Mouse (Mus musculus): Measurements from ENCODE around the gene Hivep3.

The Hivep3 gene

GRCm38 (mm10) chr4:119815793-119816161, 82.2 kb downstream of the Hivep3 start:
- DNase-seq (ENCODE audit: low spot score in 2 of 2): no peak

GRCm38 (mm10) chr4:119816620-119817356, 83.2 kb downstream of the Hivep3 start:
- DNase-seq (ENCODE audit: low spot score in 2 of 2): peak; percentile 60 to 74

- DNase-seq (ENCODE audit: low spot score in 2 of 2): no peak
These were observed 92.4 kb downstream of the Hivep3 start for GRCm38 (mm10) chr4:119825956-119826355.

GRCm38 (mm10) chr4:119828386-119828785, 94.8 kb downstream of the Hivep3 start:
- DNase-seq (ENCODE audit: low spot score in 2 of 2): peak; percentile 13 to 42

- DNase-seq (ENCODE audit: low spot score in 2 of 2): peak; percentile 8 to 20
These were observed 95.4 kb downstream of the Hivep3 start for GRCm38 (mm10) chr4:119828996-119829395.

GRCm38 (mm10) chr4:119833333-119833732, 99.7 kb downstream of the Hivep3 start:
- peak in 1 of 2 experiments; percentile 56 for DNase-seq (ENCODE audit: low spot score in 2 of 2)

- peak in 1 of 2 experiments; percentile 36 for DNase-seq (ENCODE audit: low spot score in 2 of 2)
These were observed 100.3 kb downstream of the Hivep3 start for GRCm38 (mm10) chr4:119833884-119834283.

- peak in 1 of 2 experiments; percentile 49 for DNase-seq (ENCODE audit: low spot score in 2 of 2)
These were observed 102.6 kb downstream of the Hivep3 start for GRCm38 (mm10) chr4:119836181-119836580.

- DNase-seq (ENCODE audit: low spot score in 2 of 2): peak in 1 of 2 experiments; percentile 9
These were observed 104.0 kb downstream of the Hivep3 start for GRCm38 (mm10) chr4:119837505-119838065.

- peak in 1 of 2 experiments; percentile 17 for DNase-seq (ENCODE audit: low spot score in 2 of 2)
These were observed 104.7 kb downstream of the Hivep3 start for GRCm38 (mm10) chr4:119838308-119838707.

- DNase-seq (ENCODE audit: low spot score in 2 of 2): no peak
These were observed 109.7 kb downstream of the Hivep3 start for GRCm38 (mm10) chr4:119843294-119843693.

- DNase-seq (ENCODE audit: low spot score in 2 of 2): no peak
These were observed 110.7 kb downstream of the Hivep3 start for GRCm38 (mm10) chr4:119844267-119844666.

- no peak for DNase-seq (ENCODE audit: low spot score in 2 of 2)
These were observed 112.1 kb downstream of the Hivep3 start for GRCm38 (mm10) chr4:119845596-119846161.

- peak; percentile 37 to 68 for DNase-seq (ENCODE audit: low spot score in 2 of 2)
These were observed 118.9 kb downstream of the Hivep3 start for GRCm38 (mm10) chr4:119852483-119852882.

GRCm38 (mm10) chr4:119854307-119855144, 120.9 kb downstream of the Hivep3 start:
- DNase-seq (ENCODE audit: low spot score in 2 of 2): no peak

- DNase-seq (ENCODE audit: low spot score in 2 of 2): no peak
These were observed 125.9 kb downstream of the Hivep3 start for GRCm38 (mm10) chr4:119859454-119859853.

GRCm38 (mm10) chr4:119861001-119861400, 127.4 kb downstream of the Hivep3 start:
- no peak for DNase-seq (ENCODE audit: low spot score in 2 of 2)

- peak in 1 of 2 experiments; percentile 29 for DNase-seq (ENCODE audit: low spot score in 2 of 2)
These were observed 132.4 kb downstream of the Hivep3 start for GRCm38 (mm10) chr4:119865827-119866455.

- DNase-seq (ENCODE audit: low spot score in 2 of 2): no peak
These were observed 133.5 kb downstream of the Hivep3 start for GRCm38 (mm10) chr4:119867132-119867531.

GRCm38 (mm10) chr4:119870411-119870810, 136.8 kb downstream of the Hivep3 start:
- no peak for DNase-seq (ENCODE audit: low spot score in 2 of 2)

- no peak for DNase-seq (ENCODE audit: low spot score in 2 of 2)
These were observed 137.9 kb downstream of the Hivep3 start for GRCm38 (mm10) chr4:119871441-119871840.

Measured in urinary bladder, postnatal 4 days (tissue).